Mouse (Mus musculus) ovary, postnatal 36 days (tissue): ENCODE results near the gene Speer4b.
"Not testable (repeated sequence)": the region's sequence is repeated elsewhere in the genome, so short reads cannot be mapped to it uniquely, and the experiment has no call there.

Experiments
- DNase-seq: peaks from one replicate; pipeline ENCODE4 v3.0.0; 2022; ENCODE audit warnings: low spot score, mixed read lengths

Gene Speer4b

GRCm38 (mm10) chr5:27501338-27501737 lies at the start of gene Speer4b:
Gene Speer4b, minus strand, starts transcription at chr5:27501438.
- DNase-seq, result not testable (repeated sequence)

DNA sequence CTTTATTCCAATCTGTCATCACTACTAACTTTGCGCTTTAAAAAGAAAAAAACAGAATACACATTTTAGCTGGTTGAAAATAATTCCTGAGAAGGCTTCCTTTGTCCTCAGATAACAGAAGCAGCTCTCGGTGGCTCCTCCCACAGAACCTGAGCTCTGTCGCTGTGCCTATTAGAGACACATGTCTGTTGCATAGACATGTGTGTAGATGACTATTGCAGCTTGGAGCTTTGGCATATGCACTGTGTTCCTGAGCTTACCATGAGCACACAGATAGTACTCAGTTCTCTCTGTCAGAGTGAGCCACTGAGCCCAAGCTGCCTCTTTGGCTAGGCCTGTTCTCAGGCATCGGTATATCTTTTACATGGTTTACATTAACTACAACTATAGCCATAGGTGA lies 48.1 kb upstream of the Speer4b start:
- no peak for DNase-seq

DNA sequence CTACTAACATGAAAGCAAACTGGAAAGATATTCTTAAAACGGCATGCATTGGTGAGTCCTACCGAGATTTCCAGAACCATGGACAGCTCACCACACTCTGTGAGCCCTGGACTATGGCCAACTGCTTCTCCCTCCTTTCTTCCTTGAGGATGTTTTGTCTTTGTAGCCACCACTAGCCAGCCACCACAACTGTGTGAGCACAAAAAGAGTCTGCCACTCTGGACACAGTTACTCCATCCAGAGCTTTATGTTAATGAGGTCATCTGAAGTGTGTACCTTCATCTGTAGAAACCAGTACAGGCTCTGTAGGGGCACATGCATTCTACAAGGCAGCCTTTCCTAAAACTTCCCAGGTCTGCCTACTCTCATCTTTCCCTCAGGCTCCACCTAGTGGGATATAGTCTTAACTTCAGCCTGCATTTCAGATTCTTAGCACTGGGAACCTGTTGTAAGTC lies 43.6 kb upstream of the Speer4b start:
- peak; percentile 57 for DNase-seq

DNA sequence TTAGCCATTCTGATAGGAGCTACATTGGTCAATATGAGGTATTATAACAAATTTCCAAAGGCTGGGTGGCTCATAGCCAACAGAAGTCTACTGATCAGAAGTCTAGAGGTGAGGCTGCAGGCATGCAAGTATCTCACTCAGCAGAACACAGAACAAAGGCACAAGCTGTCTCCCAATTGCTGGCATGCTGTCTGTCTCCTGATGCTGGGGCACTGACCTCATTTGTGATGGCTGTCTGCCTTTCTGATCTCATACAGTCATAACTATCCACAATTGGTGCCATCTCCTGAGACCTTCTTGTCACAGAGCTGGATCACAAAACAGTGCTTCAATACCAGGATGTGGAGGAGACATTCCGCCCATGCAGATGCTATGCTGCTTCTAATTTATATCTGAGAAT lies 25.7 kb upstream of the Speer4b start:
- no peak for DNase-seq

GRCm38 (mm10) chr5:27518716-27519115 lies 17.5 kb upstream of the Speer4b start:
- DNase-seq, result no peak

DNA sequence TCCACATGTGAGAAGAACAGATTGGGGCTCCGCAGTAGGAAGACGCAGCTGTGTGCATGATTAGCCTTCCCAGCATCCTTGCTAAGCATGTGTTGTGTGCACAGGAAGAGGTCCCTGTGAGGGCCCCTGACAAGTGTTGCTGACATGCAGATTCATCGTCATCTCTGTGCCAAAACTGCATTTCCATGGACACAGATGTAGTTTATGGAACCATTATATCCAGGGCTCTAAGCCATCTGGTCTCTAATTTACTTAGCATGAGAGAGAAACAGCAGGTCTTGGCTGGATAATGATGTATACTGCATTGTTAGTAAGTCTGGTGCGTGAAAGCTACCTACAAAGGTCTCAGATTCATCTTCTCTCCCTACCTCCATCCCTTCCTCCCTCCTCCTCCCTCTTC lies 10.3 kb downstream of the Speer4b start:
- no peak for DNase-seq

DNA sequence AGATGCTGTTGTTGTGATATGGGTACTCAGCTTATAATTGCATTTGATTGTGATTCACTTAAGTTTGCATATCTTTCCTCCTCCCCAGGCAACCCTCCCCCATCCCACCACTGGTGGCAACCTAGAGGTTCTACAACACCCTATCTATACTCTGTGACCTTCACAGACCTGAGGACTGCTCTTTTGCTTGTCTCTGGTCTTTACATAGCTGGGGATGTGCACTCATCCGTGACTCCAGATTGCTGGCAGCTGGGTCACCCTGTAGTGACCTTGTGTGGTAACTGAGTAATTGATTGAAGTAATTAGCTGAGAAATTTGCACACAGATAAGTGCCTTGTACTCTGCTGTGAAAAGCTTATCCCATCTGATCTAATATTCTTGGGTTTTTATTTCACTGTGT lies 15.1 kb downstream of the Speer4b start:
- no peak for DNase-seq

DNA sequence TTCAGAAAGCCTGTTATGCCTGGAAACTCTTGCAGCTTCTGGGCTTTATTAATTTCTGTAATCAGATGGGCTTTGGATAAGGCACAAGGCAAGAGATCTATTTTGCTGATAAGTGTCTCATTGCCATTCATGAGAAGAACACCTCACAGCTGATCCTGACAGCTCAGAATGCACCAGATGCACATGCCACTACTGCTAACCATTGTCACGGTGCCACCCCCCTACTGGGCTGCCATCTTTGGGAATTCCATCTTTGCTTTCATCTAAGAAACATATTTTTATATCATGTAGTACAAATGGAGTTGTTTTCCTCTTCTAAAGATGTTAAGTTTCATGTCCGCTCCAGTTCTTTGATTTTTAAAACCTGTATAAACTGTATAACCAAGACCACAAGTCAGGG lies 19.5 kb downstream of the Speer4b start:
- no peak for DNase-seq

DNA sequence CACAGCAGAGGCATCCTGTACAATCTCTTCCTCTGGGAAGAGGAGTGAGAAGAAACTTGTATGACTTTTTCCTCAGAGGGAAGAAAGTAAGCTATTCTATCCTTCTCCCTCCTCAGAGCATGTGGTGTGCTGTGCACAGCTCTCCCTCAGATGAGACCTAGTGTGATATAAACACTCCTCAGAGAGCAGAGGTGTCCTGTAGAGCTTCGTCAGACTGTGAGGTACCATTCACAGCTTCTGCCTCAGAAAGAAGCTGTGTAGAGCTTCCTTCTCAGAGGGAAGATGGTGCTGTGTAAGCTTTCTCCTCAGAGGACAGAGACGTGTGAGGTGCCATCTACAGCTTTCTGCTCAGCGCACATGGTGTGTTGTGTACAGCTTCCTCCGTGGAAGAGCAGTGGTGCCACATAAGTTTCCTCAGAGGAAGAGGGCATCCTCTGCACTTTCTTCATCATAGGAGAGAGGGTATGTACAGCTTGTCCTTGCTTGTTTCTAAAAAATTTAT lies 26.2 kb downstream of the Speer4b start:
- no peak for DNase-seq

- DNase-seq, result no peak
Observed at GRCm38 (mm10) chr5:27457686-27458085, 43.6 kb downstream of the Speer4b start.

- DNase-seq, result no peak
Observed at GRCm38 (mm10) chr5:27456981-27457380, 44.3 kb downstream of the Speer4b start.

DNA sequence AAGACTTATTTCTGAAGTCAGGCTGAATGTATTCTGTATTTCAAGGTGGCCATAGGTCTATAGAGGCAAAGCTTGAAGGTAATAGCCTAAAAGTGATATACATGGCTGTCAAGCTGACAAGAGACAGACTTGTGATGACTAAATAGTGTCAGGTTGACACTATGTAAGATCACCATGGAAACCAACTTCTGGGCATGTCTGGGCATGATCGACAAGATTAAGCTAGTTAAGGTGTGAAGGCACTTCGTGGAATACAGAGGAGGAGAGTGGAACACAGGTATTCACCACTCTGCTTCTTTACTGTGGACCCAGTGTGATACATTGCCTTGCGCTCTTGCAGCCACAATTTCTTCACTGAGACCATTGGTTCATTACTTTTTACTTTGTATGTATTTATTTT lies 46.9 kb downstream of the Speer4b start:
- no peak for DNase-seq

GRCm38 (mm10) chr5:27453201-27453845 lies 47.9 kb downstream of the Speer4b start:
- DNase-seq, result no peak
